Mouse (Mus musculus) cerebellum, adult 18-20 months (tissue): Measurements from ENCODE around the gene Diablo.
A peak's percentile ranks its signal among the peaks of the same experiment; 100 is the strongest.

Experiments
- DNase-seq, 2 experiments: peaks; one replicate each; pipeline ENCODE4 v3.0.0; 2021

Diablo gene

GRCm38 (mm10) chr5:123499717-123500116 lies 24.3 kb downstream of the Diablo start:
- peak; percentile 56 to 69 for DNase-seq

DNA sequence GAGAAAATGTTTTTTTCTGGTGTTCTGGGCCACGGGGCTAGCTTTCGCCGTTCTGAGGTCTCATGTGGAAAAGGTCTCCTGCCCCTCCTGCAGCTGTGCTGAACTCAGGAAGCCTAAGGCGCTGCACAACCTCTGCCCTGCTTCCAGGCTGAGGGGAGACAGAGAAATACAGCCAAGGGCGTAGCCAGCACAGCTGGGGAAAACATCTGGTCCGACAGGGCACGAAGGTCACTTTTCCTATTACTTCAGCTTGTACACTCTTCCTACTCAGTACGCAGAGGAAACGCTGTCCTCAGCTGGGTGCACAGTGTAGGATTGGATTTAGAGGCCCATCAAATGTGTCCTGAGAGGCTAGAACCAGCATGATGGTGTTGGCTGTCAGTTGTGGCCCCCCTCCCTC lies 34.0 kb downstream of the Diablo start:
- no peak for DNase-seq

GRCm38 (mm10) chr5:123489112-123489785 lies 34.7 kb downstream of the Diablo start, which contains the start of the genes Lrrc43 and Il31:
Gene Lrrc43 (plus strand): TSS chr5:123489305.
Gene Il31 (minus strand): TSS chr5:123489489.
- DNase-seq = no peak

DNA sequence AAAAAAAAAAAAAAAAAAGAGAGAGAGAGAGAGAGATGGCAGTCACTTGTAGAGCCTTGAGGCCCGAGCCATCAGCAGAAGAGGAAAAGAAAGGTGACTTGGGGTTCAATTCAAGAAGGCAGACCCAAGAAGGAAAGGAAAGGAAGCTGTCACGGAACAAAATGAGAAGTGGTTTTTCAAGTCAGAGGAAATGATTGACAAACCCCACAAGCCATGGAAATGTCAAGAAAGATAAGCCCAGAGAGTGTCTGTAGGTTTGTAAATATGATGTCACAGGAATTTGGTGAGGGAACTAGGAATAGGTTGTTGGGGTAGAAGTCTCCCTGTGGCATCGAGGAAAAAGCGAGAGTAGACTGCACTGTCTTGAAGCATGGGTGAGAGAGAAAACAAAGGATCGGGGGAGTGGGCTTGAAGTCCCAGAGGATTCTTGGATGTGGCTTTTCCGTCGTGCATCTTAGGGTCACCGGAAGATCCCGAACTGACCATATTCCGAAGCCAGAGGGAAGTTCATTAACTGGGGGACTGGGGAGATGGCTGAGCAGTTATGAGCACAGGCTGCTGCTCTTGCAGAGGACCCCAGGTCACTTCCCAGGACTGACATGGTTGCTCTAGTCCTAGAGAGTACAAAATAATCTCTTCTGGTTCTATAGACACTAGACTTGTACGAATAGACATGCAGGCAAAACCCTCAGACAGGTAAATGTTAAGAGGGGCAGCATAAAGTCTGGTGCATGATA lies 36.1 kb downstream of the Diablo start:
- no peak for DNase-seq

DNA sequence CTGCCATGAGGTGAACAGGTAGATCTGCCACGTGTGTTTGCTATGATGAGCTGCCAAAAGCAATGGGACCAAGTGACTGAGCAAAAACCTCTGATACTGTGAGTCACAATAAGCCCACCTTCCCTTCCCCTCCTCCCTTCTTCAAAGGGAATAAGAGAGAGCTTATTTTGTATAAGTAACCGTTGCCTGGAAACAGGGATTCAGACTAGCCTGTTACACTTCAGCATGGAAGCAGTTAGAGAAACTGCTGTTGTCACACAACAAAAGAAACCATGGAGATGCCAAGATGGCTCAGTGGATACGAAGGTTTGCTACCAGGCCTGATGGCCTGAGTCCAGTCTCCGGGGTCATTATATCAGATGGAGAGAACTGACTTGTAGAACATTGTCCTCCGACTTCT lies 50.2 kb downstream of the Diablo start:
- no peak for DNase-seq

GRCm38 (mm10) chr5:123470784-123471400 lies 53.1 kb downstream of the Diablo start:
- DNase-seq = no peak

- DNase-seq = no peak
Measured at GRCm38 (mm10) chr5:123464638-123465037, 59.3 kb downstream of the Diablo start.

DNA sequence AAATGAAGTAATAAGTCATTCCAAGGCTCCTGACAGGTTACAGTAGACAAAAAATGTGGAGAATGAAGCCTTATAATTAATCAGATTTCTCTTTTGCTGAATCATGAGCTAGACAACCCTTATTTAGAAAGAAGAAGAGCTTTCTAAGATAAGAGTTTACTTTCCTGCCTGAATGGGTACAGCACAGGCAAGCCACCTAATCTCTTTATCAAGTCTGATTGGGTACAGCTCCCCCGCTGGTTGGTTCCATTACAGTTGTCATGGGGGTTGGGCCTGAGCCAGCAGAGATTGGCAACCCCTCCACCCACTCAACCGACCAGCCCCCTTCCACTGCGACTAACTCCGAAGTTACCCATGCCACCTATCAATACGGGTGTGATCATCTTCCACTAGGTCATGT lies 62.6 kb downstream of the Diablo start:
- no peak for DNase-seq
